Mouse (Mus musculus) Muller cell, postnatal 12 days (primary cell): ENCODE results near the gene Mta2.
"Not testable (repeated sequence)": the region's sequence is repeated elsewhere in the genome, so short reads cannot be mapped to it uniquely, and the experiment has no call there.

ENCODE experiments used
- DNase-seq: peaks from one replicate; pipeline ENCODE4 v3.0.0-alpha.2; 2015; ENCODE audit errors: inconsistent ontology term

The Mta2 gene

GRCm38 (mm10) chr19:8941515-8942217, at the start of gene Mta2:
Gene Mta2 (plus strand): TSS chr19:8941875.
- peak; percentile 98 for DNase-seq

DNA sequence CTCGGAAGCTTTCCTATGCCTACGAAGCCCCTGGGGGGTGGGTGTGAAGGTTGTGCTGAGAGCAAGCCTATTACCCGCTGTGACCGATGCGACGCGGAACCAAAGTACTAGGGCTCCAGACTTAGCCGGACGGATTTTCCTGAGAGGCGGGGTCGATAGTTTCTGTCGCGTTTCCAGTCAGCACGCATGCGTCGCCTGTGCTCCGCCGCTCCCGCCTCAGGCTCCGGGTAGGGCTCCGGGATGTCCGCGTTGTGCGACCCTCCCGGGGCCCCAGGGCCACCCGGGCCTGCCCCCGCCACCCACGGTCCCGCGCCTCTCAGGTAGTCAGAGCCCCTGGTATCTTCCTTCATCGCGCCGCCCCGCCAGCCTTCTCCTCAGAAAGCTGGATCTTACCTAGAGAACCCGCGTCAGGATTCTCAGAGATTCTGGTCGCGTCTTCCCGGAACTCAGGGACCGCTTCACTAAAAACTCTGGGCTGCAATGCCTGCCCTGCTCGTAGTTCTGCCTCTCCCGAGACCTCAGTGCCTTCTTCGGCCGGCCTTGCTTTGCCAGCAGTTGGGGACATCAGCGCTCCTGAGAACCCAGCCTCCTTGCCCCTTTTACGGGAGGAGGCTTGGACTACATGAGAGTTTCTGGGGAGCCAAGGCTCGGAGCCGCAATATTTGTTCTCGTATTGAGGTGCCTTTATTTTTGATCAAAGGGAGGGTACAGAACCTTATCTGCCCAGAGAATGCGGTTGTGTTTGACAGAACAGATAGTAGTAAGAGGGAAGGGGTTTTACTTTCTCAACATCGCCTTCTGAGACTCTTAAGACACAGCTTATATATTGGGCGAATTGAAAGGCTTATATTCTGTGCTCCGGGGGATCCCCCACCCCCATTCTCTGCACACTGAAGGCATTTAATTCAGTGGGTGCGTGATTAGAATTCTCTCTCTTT, 48.6 kb upstream of the Mta2 start, which contains the start of gene Ints5:
Ints5 (plus strand) TSS at position 177 of the 938 bp plus-strand sequence.
- peak; percentile 74 for DNase-seq

DNA sequence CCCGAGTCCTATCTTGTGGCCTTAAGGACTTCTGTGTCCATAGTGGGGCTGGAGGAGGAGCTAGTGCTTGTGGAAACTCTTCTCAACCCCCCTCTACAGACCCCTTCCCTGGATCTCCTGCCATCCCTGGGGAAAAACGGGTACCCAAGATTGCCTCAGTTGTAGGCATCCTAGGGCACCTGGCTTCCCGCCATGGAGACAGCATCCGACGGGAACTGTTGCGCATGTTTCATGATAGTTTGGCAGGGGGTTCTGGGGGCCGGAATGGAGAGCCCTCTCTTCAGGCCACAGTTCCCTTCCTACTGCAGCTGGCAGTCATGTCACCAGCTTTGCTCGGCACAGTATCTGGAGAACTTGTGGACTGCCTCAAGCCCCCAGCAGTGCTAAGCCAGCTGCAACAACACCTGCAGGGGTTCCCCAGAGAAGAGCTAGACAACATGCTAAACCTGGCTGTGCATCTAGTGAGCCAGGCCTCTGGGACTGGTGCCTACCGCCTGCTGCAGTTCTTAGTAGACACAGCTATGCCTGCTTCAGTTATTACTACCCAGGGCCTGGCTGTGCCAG, 46.2 kb upstream of the Mta2 start:
- no peak for DNase-seq

GRCm38 (mm10) chr19:8896231-8896630, 45.4 kb upstream of the Mta2 start:
- DNase-seq: not testable (repeated sequence)

GRCm38 (mm10) chr19:8897211-8897864, 44.3 kb upstream of the Mta2 start:
- peak; percentile 64 for DNase-seq

DNA sequence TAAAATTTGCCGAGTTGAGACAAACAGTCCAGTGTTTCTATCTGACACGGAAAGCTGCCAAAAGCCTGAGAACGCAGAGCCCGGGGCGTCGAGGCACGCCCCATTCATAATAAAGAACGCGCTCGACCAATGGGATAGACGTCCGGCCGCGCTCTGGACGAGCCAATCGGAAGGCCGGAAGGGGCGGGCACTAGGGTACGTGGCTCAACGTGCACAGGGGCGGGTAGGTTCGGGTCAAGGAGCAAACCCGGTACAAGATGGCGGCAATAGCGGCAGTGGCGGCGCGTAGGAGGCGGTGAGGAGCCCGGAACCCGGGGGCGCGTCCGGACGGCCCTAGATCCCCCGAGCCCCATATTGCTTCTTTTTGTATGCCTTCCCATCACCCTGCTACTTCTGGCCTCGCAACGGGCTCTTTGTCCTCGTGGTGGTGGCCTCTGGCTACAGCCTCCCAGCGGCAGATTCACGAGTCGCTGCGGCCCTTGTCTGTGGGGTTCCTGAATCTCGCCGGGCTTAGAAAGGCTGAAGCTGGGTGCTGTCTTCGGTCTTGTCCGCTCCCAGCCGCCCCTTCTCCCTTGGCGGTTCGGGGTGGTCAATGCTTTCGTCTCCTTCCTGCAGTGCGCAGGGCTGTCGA, 43.7 kb upstream of the Mta2 start, which contains the start of gene Ganab:
Ganab (plus strand) TSS at position 207 of the 631 bp plus-strand sequence.
- DNase-seq: peak; percentile 97

- no peak for DNase-seq
Measured at GRCm38 (mm10) chr19:8898576-8898975, 43.1 kb upstream of the Mta2 start.

DNA sequence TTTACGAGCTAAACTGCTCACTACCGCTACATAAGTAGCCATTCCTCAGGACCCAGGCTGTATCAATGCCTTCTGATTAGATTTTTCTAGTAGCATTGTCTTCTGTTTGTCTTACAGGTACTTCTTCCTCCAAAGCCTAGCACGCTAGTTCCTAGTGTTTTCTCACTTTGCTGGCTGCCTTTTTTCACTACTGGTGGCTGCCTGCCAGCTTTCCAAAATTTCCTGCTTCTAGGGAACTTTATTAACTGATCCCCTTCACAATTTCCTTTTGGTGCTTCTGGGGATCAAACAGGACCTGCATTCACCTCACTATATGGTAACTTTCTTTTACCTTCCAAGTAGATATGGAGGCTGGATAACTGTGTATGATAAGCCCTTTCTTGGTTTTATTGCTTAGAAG, 42.6 kb upstream of the Mta2 start:
- no peak for DNase-seq

DNA sequence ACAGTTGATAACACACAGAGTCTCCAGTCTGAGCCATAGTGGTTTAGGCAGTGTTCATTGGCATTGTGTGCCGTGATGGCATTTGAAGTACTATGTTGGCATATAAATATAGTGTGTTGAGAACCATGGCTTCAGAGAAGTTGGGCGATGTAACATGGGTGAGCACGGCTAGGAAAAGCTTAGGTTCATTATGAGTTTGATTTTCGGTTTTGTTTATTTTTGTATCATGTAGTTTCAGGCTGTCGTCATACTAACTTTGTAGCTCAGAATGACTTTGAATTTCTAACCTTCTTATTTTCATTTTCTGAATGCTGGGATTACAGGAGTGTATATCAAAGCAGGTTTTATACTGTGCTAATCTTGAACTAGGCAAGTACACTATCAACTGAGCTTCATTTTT, 38.3 kb upstream of the Mta2 start:
- DNase-seq: no peak

DNA sequence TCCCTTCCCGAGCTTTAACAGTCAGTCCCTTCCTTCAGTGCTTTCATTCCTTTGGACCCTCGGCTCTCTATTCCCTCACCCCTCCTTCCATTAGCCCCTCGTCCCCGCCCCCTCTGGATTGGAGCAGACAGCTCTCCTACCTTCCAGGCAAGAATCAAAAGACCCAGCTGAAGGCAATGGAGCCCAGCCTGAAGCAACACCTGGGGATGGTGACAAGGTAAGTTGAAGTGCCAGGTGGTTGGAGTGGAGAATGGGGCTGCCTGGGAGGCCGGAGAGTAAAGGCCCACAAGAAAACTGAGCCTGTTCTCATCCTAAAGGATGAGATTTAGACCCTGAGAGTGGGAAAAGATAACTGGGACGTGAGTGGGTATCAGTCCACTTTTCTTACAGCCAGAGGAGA, 33.1 kb upstream of the Mta2 start:
- no peak for DNase-seq

DNA sequence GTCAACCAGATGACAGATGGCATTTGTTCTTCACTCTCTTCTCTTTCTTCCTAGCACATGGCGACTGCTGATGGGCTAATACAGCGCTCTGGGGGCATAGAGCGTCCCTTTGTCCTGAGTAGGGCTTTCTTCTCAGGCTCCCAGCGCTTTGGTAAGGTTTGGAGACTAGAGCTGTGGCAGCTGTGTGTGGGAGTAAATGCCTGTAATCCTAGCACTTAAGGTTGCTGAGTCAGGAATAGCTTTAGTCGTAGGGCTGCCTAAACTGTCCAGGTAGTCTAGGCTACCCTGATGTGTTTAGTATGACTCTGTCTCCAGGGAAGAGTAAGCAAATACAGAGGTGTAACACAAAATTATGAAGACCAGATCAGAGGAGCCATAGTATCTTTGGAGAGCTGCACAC, 29.9 kb upstream of the Mta2 start:
- no peak for DNase-seq

- no peak for DNase-seq
Measured at GRCm38 (mm10) chr19:8914212-8914611, 27.5 kb upstream of the Mta2 start.

- no peak for DNase-seq
Measured at GRCm38 (mm10) chr19:8919000-8919399, 22.7 kb upstream of the Mta2 start.

- no peak for DNase-seq
Measured at GRCm38 (mm10) chr19:8919684-8920072, 22.0 kb upstream of the Mta2 start.

- peak; percentile 96 for DNase-seq
Measured at GRCm38 (mm10) chr19:8920073-8920736, 21.5 kb upstream of the Mta2 start, which contains the start of gene B3gat3. Gene B3gat3 (plus strand): TSS chr19:8920374.

- DNase-seq: peak; percentile 55
Measured at GRCm38 (mm10) chr19:8920836-8921291, 20.8 kb upstream of the Mta2 start.

GRCm38 (mm10) chr19:8921741-8922140, 19.9 kb upstream of the Mta2 start:
- DNase-seq: no peak

DNA sequence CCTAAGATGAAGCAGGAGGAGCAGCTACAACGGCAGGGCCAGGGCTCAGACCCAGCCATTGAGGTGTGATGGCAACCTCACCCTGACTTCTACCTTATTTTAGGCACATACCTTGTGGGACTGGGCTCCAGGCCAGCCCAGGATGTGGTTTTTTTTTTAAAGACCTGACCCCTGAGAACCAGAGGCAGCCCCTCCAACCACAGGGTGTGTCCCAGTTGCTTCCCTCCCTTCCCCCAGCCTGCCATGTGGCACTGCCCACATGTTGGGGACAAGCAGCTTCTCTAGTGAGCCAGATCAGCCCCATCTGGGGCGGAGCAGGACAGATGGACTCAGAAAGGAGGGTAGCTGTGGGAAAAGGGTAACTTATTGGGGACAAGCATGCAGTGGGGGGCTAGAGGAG, 14.9 kb upstream of the Mta2 start:
- no peak for DNase-seq

DNA sequence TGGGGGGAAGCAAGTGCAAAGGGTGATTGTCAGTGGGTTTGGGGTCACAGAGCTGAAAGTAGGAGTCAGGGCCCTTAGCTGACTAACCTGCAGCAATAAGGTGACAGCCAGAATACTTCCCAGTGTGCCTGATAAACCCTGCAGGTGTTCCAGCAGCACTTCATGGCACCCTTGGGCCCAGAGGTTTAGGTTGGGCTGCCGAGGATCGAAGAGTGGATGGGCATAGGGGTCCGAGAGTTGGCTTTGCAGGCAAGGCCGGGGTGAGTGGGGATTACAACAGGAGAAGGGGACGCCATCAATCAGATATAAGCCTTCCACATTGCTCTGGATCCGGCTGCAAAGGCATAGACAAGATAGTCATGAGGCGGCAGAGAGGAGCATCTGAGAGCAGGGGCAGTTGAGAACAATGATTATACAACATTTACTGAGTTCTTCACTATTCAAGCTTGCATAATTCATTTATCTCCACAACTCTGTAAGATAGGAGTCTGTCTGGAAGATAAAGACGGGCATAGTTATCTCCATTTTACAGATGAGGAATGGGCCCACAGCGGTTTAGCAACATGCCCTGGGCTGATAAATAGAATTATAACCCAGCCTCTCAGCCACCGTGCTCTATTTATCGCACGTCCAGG, 13.7 kb upstream of the Mta2 start:
- DNase-seq: no peak

DNA sequence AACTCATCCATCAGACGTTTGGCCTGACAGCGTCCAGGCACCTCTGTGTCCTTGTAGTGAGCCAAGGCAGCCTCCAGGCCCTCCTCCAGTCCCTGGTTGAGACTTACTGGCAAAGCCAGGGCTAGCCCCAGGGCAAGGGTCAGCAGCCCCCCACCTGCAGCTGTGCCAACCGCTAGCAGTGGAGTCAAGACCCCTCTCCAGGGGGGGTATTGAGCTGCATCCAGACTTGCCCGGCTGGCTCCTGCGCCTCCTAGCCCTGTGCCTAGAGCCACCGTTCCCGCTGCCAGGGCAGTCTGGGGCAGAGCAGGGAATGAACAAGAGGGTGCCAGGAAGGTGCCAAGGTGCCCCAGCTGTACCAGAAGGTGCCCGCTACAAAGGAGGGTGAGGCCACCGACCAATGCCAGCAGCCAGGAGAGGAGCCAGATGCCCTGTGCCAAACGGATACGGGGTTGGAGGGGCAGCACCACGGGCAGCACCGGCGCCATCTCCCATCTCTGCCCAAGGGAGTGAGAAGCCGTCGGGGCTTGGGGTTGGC, 12.9 kb upstream of the Mta2 start:
- DNase-seq: no peak
